Mouse (Mus musculus): ENCODE data around the gene Nbeal2. TPM values are rescaled to one million over a fixed set of nuclear protein-coding genes. Genes with fewer than 3 reads are reported as not detected.
A peak's percentile ranks its signal among the peaks of the same experiment; 100 is the strongest.
"Not testable (repeated sequence)": the region's sequence is repeated elsewhere in the genome, so short reads cannot be mapped to it uniquely, and the experiment has no call there.

The Nbeal2 gene
- polyA plus RNA-seq, 1 experiment from 2014 or later, result 1.6 TPM

DNA sequence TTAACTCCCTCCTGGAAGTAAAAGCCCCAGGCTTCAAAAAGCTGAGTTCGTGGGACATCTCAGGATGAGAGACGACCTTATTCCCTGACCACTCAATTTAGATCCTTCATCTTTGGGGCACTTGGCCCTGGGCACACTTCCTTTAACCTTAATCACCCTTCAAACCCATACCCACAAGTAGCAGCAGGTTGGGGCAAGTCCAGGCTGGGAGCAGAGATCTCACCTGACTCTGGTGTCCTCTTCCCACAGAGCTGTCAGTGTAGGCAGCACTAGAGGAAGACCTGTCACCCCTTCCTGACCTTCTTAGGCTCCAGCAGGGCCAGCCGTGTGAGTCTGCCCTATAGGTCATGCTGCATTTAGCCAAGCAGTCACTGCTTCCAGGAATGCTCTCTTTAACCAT is 32.5 kb upstream of the Nbeal2 start:
- Histone ChIP-seq H3K4me2 (no peak overlapping the region), H3K4me1 (replicated peaks) (peaks cover 64% of the 10 kb centered on the region)

DNA sequence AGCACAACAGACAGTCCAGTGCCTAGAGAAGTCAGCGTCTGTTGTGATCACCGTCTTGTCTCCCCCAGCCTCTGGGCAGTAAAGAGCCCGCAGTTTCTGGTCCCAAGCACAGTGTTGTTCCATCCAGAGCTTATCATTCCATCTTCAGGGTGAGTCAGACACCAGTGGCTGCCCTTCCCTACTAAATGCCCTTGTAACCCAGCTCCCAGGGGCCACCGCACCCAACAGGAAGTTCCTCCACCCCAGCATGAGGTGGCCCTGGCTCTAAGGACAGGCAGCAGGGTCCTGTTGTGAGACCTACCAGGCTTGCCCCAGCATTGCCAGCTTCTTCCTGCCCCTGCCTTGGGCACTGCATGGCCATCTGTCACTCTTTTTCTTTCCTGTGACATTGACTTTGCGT is 31.6 kb upstream of the Nbeal2 start:
- DNase-seq (no peak), ATAC-seq (ENCODE audit: low read depth) (peak; percentile 24; the same call in 1 of the 2 replicates)
- Histone ChIP-seq H3K9ac (no peak overlapping the region; the same call in 1 of the 2 replicates), H3K27me3 (no peaks in the 10 kb centered on the region), H3K4me3 (replicated peaks) (no peak overlapping the region), H3K4me2 (no peak overlapping the region), H3K4me1 (replicated peaks) (peaks cover 70% of the 10 kb centered on the region), H3K36me3 (no peaks in the 10 kb centered on the region), H3K9me3 (replicated peaks) (no peaks in the 10 kb centered on the region), H3K27ac (no peak overlapping the region)
- WGBS (ENCODE audit: insufficient replicate concordance), result 23% methylated on average over 5 of the region's 5 CpGs

More for the DNA sequence above, 32.5 kb upstream of the Nbeal2 start:
- ATAC-seq (ENCODE audit: low read depth) (no peak), DNase-seq (no peak)
- H3K4me3 ChIP-seq (replicated peaks), result no peak overlapping the region
- 56% methylated on average over 3 of the region's 3 CpGs for WGBS (ENCODE audit: insufficient replicate concordance)
- no peak overlapping the region for H3K27ac ChIP-seq
- H3K9me3 ChIP-seq (replicated peaks), result no peaks in the 10 kb centered on the region
- no peaks in the 10 kb centered on the region for H3K27me3 ChIP-seq
- H3K9ac ChIP-seq, result no peak overlapping the region
- no peaks in the 10 kb centered on the region for H3K36me3 ChIP-seq

DNA sequence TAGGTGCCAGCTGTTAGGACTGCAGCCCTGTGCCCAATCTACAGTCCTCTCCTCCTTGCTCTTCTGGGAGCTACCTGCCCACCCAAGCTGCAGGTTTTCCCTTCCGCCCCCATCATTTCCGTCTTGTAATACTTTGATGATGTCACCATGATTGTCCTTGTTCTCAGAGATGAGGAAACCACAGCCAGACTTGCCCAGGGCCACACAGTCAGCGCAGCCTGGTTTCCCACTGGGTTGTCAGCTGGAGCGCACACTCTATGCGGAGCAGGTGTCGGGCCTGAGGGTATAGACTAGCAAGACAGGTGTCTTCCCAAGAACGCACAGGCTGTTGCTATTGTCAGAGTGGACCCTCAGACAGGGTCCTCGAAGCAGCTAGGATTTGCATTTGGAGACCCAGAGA is 31.2 kb upstream of the Nbeal2 start:
- ATAC-seq (ENCODE audit: low read depth) (no peak), DNase-seq (no peak)
- no peak overlapping the region for H3K4me2 ChIP-seq
- H3K9ac ChIP-seq, result no peak overlapping the region
- WGBS (ENCODE audit: insufficient replicate concordance), result 73% methylated on average over 8 of the region's 8 CpGs
- H3K4me3 ChIP-seq (replicated peaks), result no peak overlapping the region
- no peaks in the 10 kb centered on the region for H3K36me3 ChIP-seq
- H3K27ac ChIP-seq, result 0 out of 2 replicates have a peak overlapping the region, but pooled peaks have one; percentile 23
- peaks cover 70% of the 10 kb centered on the region for H3K4me1 ChIP-seq (replicated peaks)
- no peaks in the 10 kb centered on the region for H3K9me3 ChIP-seq (replicated peaks)
- H3K27me3 ChIP-seq, result no peaks in the 10 kb centered on the region

DNA sequence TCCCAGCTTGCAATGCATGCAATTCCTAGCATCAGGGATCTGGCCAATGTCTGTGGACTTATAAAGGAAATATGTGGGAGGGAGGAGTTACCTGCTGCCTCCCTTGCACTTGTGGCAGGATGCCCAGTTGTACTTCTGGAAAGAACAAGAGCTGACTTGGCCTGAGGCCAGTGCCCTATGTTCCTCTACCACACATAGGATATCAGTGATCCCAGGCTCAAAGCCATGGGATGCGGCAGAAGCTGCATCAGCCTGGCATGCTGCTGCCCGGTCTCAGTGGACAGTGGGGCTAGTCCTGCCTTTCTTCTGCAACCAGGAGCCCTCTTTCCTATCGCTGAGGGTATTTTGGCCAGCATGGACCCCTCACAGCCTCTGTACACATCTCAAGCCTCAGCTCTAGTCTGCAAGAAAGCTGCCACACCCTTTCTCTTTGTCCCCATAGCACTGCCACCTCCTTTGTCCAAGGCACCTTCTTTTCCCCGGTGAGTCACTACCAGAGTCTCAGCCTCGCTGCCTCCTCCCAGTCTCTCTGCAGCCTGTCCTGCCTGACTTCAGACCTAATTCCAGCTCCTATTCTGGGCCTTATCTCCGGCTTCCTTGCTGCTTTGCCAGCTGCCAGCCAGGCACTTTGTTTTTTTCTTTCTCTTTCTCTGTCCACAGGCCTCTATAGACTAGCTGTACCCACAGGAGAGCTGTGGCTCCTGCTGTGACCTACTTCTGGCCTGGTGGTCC is 30.3 kb upstream of the Nbeal2 start:
- H3K27me3 ChIP-seq, result no peaks in the 10 kb centered on the region
- no peaks in the 10 kb centered on the region for H3K36me3 ChIP-seq
- H3K9me3 ChIP-seq (replicated peaks), result no peaks in the 10 kb centered on the region
- no peak overlapping the region for H3K9ac ChIP-seq
- 0 out of 2 replicates have a peak overlapping the region, but pooled peaks have one; percentile 14 for H3K27ac ChIP-seq
- no peak for ATAC-seq (ENCODE audit: low read depth)
- no peak overlapping the region for H3K4me3 ChIP-seq (replicated peaks)
- no peak for DNase-seq
- no peak overlapping the region for H3K4me2 ChIP-seq
- 70% methylated on average over 6 of the region's 6 CpGs for WGBS (ENCODE audit: insufficient replicate concordance)
- peaks cover 62% of the 10 kb centered on the region for H3K4me1 ChIP-seq (replicated peaks)

DNA sequence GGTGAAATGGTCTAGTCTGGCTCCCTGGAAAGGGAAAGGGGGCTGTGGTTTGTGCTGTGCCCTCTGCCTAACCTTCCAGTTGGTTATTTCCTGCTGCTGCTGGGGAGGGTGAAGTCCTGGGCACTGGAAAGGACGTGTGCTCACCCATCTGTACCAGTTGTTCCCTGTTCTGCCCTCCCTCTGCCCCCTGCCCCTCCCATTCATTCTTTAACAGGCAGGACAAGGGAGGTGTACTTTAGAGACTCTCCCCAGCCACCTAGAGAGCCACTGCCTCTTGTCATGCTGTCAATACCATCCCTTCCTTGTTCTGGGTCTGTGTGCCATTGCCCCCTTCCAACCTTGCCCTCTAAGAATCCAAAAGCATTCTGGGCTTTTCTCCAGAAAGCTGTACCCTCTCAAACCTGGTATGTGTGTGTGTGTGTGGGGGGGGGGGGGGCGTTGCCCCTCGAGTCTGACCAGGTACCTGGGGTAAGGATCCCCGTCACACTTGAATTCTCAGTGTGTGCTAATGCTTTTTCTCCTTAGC is 29.7 kb upstream of the Nbeal2 start:
- H3K27ac ChIP-seq, result no peak overlapping the region; the same call in 1 of the 2 replicates
- DNase-seq, result no peak
- ATAC-seq (ENCODE audit: low read depth), result no peak
- H3K4me3 ChIP-seq (replicated peaks), result no peak overlapping the region
- no peaks in the 10 kb centered on the region for H3K9me3 ChIP-seq (replicated peaks)
- no peak overlapping the region for H3K9ac ChIP-seq
- no peak overlapping the region for H3K4me2 ChIP-seq
- H3K27me3 ChIP-seq, result no peaks in the 10 kb centered on the region
- 57% methylated on average over 4 of the region's 4 CpGs for WGBS (ENCODE audit: insufficient replicate concordance)
- H3K4me1 ChIP-seq (replicated peaks), result peaks cover 56% of the 10 kb centered on the region
- H3K36me3 ChIP-seq, result no peaks in the 10 kb centered on the region

DNA sequence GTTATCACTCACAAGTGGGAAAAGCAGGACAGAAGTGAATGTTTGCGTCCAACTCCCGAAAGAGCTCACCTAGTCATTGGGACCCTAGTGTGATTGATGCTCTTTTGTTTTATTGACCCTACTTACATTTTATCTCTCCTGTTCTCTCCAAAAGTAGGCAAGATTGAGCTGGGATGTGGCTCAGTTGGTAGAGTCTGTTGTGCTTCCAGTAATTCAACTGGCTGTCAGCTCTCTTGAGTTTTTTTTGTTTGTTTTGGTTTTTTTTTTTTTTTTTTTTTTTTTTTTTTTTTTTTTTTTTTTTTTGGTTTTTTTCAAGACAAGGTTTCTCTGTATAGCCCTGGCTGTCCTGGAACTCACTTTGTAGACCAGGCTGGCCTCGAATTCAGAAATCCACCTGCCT is 28.7 kb upstream of the Nbeal2 start:
- H3K9ac ChIP-seq; ATAC-seq (ENCODE audit: low read depth); H3K9me3 ChIP-seq (replicated peaks); H3K36me3 ChIP-seq; H3K4me3 ChIP-seq (replicated peaks); H3K27me3 ChIP-seq; H3K27ac ChIP-seq; DNase-seq; H3K4me2 ChIP-seq: not testable (repeated sequence)
- 80% methylated on average over 3 of the region's 3 CpGs for WGBS (ENCODE audit: insufficient replicate concordance)
- H3K4me1 ChIP-seq (replicated peaks), result peaks cover 62% of the 10 kb centered on the region

DNA sequence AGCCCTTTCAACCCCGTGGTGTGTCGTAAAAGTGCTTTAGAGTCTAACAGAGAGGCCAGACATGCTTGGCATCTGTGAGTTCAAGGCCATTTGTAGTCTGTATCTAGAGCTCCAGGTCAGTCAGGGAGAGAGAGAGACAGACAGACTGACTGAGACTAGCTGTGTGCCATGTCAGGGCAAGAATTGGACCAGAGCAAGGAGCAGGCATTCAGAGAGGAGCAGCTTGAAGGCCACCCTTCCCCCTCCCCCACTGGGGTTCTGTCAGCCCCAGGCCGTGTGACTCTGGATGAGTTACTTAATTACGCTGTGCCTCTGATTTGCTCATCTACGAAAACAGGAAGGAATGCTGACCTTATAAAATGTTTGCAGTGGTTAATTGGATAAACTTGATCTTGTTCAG is 28.3 kb upstream of the Nbeal2 start:
- ATAC-seq (ENCODE audit: low read depth) (no peak), DNase-seq (no peak)
- 56% methylated on average over 5 of the region's 5 CpGs for WGBS (ENCODE audit: insufficient replicate concordance)
- Histone ChIP-seq H3K27ac (no peak overlapping the region; the same call in 1 of the 2 replicates), H3K4me1 (replicated peaks) (peaks cover 67% of the 10 kb centered on the region), H3K4me2 (no peak overlapping the region), H3K9ac (no peak overlapping the region), H3K4me3 (replicated peaks) (no peak overlapping the region), H3K9me3 (replicated peaks) (no peaks in the 10 kb centered on the region), H3K36me3 (no peaks in the 10 kb centered on the region), H3K27me3 (no peaks in the 10 kb centered on the region)

DNA sequence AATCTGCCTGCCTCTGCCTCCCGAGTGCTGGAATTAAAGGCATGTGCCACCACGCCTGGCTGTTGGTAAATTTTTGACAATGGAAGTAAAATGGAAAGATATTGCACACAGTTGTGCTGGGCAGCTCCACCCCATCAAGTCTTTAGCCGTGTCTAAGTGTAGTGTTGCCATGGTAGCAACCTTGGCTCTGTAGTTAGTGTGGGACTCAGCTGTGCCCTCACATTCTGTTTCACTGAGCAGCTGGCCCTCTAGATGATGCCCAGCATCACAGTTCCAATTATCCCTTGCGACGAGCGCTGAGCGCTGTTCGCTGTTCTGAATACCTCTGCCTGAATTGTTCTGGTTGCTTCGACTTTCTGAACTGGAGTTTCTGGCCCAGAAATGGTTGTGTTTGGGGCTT is 27.9 kb upstream of the Nbeal2 start:
- no peaks in the 10 kb centered on the region for H3K36me3 ChIP-seq
- H3K9ac ChIP-seq, result no peak overlapping the region
- H3K27me3 ChIP-seq, result no peaks in the 10 kb centered on the region
- H3K27ac ChIP-seq, result no peak overlapping the region
- ATAC-seq (ENCODE audit: low read depth) (no peak), DNase-seq (no peak)
- no peak overlapping the region for H3K4me2 ChIP-seq
- WGBS (ENCODE audit: insufficient replicate concordance), result 75% methylated on average over 9 of the region's 9 CpGs
- no peaks in the 10 kb centered on the region for H3K9me3 ChIP-seq (replicated peaks)
- peaks cover 70% of the 10 kb centered on the region for H3K4me1 ChIP-seq (replicated peaks)
- no peak overlapping the region for H3K4me3 ChIP-seq (replicated peaks)

DNA sequence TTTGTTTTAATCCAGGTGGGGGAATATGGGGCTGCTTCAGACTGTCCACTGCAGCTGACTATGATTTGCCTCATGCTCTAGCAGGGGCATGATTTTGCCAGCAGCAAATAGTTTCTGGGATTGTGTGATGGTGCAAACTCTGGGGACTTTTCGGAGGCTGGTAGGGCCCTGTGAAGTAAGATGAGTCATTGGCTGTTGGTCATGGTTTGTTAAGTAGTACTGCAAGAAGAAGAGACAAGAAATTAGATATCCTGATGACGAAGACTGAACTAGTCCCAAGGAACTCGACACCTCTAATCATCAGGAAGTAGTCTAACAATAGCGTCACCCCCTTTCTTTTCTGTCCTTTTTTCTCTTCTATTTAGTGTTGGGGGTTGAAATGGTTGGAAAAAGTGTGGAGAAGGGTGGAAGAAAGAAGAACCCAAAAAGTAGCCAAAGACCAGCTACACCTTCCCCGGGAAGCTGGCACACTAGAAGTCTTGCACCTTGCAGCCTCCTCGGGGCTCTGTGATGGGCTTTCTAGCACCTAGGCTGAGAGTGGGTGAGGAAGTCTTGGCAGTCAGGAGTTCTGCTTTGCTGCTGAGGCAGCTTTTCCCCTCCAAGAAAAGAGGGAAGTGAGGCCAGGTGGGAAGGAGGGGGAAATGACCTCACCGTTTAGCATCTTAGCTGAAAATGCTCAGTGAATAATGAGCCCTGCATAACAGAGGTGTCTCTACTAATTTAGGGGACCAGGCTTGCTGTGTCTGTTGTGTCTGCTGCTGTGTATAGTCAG is 27.0 kb upstream of the Nbeal2 start:
- H3K4me1 ChIP-seq (replicated peaks), result peaks cover 70% of the 10 kb centered on the region
- no peak for ATAC-seq (ENCODE audit: low read depth)

DNA sequence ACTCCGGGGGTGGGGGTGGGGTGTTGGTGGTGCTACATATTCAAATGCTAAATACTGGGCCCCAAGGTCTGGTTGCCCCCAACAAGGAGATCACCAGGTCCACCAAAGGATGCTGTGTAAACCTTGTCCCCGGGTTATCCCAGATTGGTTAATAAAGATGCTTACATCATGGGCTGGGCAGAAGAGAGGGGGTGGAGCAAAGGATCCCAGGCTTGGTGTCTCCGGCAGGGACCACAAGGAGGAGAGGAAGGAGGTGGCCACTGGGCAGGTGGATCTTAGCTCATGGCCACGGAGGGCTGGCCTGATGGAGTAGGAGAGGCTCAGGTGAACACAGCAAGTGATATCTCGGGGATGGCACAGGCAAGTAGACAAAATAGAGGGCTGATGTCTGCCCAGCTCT is 24.9 kb upstream of the Nbeal2 start:
- Histone ChIP-seq H3K4me3 (replicated peaks) (no peak overlapping the region), H3K9ac (no peak overlapping the region), H3K27me3 (no peaks in the 10 kb centered on the region), H3K4me2 (no peak overlapping the region), H3K27ac (no peak overlapping the region), H3K36me3 (no peaks in the 10 kb centered on the region), H3K9me3 (replicated peaks) (no peaks in the 10 kb centered on the region), H3K4me1 (replicated peaks) (peaks cover 69% of the 10 kb centered on the region)
- no peak for ATAC-seq (ENCODE audit: low read depth)
- 66% methylated on average over 5 of the region's 5 CpGs for WGBS (ENCODE audit: insufficient replicate concordance)
- DNase-seq, result no peak

More for the DNA sequence above, 27.0 kb upstream of the Nbeal2 start:
- Histone ChIP-seq H3K4me2 (no peak overlapping the region), H3K9me3 (replicated peaks) (no peaks in the 10 kb centered on the region), H3K4me3 (replicated peaks) (no peak overlapping the region), H3K27ac (no peak overlapping the region), H3K27me3 (no peaks in the 10 kb centered on the region), H3K9ac (no peak overlapping the region), H3K36me3 (no peaks in the 10 kb centered on the region)
- no peak for DNase-seq
- WGBS (ENCODE audit: insufficient replicate concordance), result 44% methylated on average over 7 of the region's 7 CpGs

DNA sequence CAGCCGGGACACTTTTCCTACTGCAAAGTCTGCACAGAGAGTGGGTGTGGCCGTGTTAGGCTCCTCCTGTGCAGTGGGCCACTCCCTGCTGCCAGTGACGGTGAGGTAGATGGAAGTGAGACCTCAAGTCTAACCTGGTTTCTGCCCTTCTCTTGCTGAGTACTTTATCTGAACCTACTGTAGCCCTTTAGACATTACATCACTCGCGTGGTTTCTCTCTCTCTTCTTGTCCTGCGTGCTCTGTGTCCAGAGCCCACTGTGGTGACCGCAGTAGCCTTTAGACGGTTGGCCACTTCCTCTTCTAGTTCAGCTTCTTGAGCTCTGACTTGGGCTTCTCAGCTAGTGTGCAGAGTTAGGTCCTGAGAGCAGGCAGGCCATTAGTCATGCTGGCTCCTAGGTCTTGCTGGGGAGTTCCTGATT is 22.5 kb upstream of the Nbeal2 start:
- ATAC-seq (ENCODE audit: low read depth) (peak; percentile 77), DNase-seq (peak; percentile 34)
- 20% methylated on average over 8 of the region's 8 CpGs for WGBS (ENCODE audit: insufficient replicate concordance)
- Histone ChIP-seq H3K36me3 (no peaks in the 10 kb centered on the region), H3K9ac (no peak overlapping the region), H3K27me3 (0 out of 2 replicates have a peak, but pooled peaks cover 4% of the 10 kb centered on the region), H3K9me3 (replicated peaks) (no peaks in the 10 kb centered on the region), H3K4me3 (replicated peaks) (no peak overlapping the region), H3K4me2 (peak overlapping the region; percentile 25; the same call in 1 of the 2 replicates), H3K4me1 (replicated peaks) (peaks cover 72% of the 10 kb centered on the region), H3K27ac (peak overlapping the region; percentile 32)

Measured in liver, embryonic 13.5 days (tissue).